Mouse (Mus musculus) bone marrow, adult 2 months (tissue): ENCODE measurements around the gene Ppm1f.

Source experiments
- CTCF ChIP-seq: fragments of 200-500 bp; IDR thresholded peaks from 2 replicates; pipeline ENCODE4 v1.5.1; 2011; ENCODE audit warnings: low read length, control low read depth; ENCODE audit not compliant: control insufficient read depth, insufficient read depth
- POLR2A ChIP-seq: fragments of 200-500 bp; IDR thresholded peaks from 2 replicates; pipeline ENCODE4 v1.6.1; 2011; ENCODE audit warnings: low read depth, mild to moderate bottlenecking, control low read depth, low read length, borderline replicate concordance; ENCODE audit not compliant: control insufficient read depth

- no peak for TF ChIP-seq CTCF
- no peak for TF ChIP-seq POLR2A
These were observed 30.3 kb downstream of the Ppm1f start for GRCm38 (mm10) chr16:16926536-16926935.
